Mouse (Mus musculus): ENCODE measurements around the gene Itgb1bp1. TPM values are rescaled to one million over a fixed set of nuclear protein-coding genes. Genes with fewer than 3 reads are reported as not detected.

The Itgb1bp1 gene
- polyA plus RNA-seq, 1 experiment from 2014 or later, result 32.4 TPM

DNA sequence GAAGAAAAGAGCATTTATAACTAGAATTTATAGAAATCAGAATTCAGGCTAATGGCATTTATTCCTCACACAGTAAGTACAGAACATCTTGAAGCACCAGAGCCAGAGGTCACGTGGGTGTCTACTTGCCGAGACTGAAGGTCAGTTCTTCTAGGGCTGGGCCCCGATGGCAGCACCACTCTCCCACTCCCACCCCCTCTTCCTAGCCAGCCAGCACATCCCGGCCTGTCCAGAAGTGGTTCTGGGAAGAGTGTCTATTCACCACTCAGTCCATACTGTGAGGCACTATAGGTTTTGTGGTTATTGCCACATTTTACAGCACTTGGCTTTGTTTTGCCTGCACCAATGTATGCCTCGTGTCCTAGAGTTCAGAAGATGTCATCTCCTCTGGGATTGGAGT lies 38.0 kb upstream of the Itgb1bp1 start:
- Histone ChIP-seq H3K27ac (ENCODE audit: low read length) (no peak overlapping the region), H3K4me1 (ENCODE audit: control insufficient read depth, insufficient read depth, low read length) (no peaks in the 10 kb centered on the region), H3K9ac (ENCODE audit: low read depth, low read length) (no peak overlapping the region), H3K9me3 (replicated peaks; ENCODE audit: control insufficient read depth, low read length, poor library complexity, severe bottlenecking) (no peaks in the 10 kb centered on the region), H3K27me3 (ENCODE audit: control insufficient read depth, insufficient read depth, low read depth, low read length) (no peaks in the 10 kb centered on the region), H3K36me3 (ENCODE audit: control insufficient read depth, insufficient read depth, low read length) (peaks cover 20% of the 10 kb centered on the region), H3K4me3 (ENCODE audit: low read depth, low read length) (no peak overlapping the region), H3K4me2 (ENCODE audit: low read length) (no peak overlapping the region)
- 82% methylated on average over 5 of the region's 5 CpGs for WGBS
- ATAC-seq, result no peak

DNA sequence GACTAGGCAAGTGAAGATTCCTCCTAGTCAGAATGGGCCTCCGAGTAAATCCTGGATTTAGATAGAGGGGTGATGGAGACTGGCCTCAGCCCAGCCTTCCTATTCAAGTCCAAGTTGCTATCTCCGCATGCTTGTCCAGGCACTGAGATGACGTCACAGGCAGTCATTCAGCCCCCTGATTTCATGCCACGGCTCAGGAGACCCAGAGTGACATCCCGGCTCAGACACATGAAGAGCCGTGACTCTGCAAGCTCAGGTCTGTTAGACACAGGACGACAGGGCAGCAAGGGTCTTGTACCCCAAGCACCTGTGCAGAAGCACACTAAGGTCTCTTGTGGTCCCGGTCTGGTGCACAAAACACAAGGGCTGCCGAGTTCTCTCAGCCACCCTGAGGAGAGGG lies 36.8 kb upstream of the Itgb1bp1 start:
- H3K4me3 ChIP-seq (ENCODE audit: low read depth, low read length), result no peak overlapping the region
- H3K9me3 ChIP-seq (replicated peaks; ENCODE audit: control insufficient read depth, low read length, poor library complexity, severe bottlenecking), result no peaks in the 10 kb centered on the region
- no peak overlapping the region for H3K9ac ChIP-seq (ENCODE audit: low read depth, low read length)
- WGBS, result 84% methylated on average over 9 of the region's 9 CpGs
- H3K4me1 ChIP-seq (ENCODE audit: control insufficient read depth, insufficient read depth, low read length), result no peaks in the 10 kb centered on the region
- ATAC-seq, result no peak
- H3K27ac ChIP-seq (ENCODE audit: low read length), result no peak overlapping the region
- H3K36me3 ChIP-seq (ENCODE audit: control insufficient read depth, insufficient read depth, low read length), result peaks cover 20% of the 10 kb centered on the region
- H3K27me3 ChIP-seq (ENCODE audit: control insufficient read depth, insufficient read depth, low read depth, low read length), result no peaks in the 10 kb centered on the region
- no peak overlapping the region for H3K4me2 ChIP-seq (ENCODE audit: low read length)

DNA sequence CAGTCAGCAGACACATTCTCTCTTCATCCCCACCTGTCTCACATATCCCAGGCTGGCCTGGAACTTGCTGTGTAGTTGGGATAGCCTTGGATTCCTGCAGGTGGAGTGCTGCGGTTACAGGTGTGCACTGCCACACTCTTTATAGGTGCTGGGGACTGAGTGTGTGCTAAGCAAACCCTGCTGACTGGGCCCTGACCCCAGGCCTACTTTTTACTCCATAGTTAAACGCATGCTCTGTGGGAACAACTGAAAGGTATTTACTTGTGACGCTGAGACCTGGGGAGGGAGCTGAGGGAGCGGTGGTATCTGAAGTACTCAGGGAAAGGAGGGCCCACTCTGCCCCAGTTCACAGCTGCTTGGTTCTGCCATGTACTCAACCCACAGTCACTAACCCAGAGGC lies 36.2 kb upstream of the Itgb1bp1 start:
- no peak for ATAC-seq
- H3K4me2 ChIP-seq (ENCODE audit: low read length), result no peak overlapping the region
- WGBS, result 95% methylated on average over 4 of the region's 4 CpGs
- H3K36me3 ChIP-seq (ENCODE audit: control insufficient read depth, insufficient read depth, low read length), result peaks cover 16% of the 10 kb centered on the region
- H3K4me1 ChIP-seq (ENCODE audit: control insufficient read depth, insufficient read depth, low read length), result no peaks in the 10 kb centered on the region
- H3K9ac ChIP-seq (ENCODE audit: low read depth, low read length), result no peak overlapping the region
- no peaks in the 10 kb centered on the region for H3K27me3 ChIP-seq (ENCODE audit: control insufficient read depth, insufficient read depth, low read depth, low read length)
- no peaks in the 10 kb centered on the region for H3K9me3 ChIP-seq (replicated peaks; ENCODE audit: control insufficient read depth, low read length, poor library complexity, severe bottlenecking)
- H3K27ac ChIP-seq (ENCODE audit: low read length), result no peak overlapping the region
- H3K4me3 ChIP-seq (ENCODE audit: low read depth, low read length), result no peak overlapping the region

DNA sequence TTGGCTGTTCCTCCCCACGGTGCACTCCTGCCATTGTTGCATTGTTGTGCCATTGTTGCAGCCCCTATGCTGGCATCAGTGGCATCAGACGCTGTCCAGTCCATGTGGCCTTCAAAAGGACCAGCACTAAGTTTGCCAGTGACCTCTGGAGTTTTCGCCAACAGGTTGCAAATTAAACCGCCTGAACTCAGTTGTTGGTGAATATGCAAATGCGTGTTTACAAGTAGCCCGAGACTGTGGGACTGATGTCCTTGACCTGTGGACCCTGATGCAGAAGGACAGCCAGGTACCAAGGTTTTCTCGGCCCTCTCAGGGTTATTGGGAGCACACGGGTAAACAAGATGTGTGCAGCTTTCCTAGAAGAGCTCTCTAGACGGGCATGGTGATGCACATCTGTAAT lies 35.1 kb upstream of the Itgb1bp1 start:
- WGBS, result 86% methylated on average over 9 of the region's 9 CpGs
- no peak for ATAC-seq
- Histone ChIP-seq H3K27ac (ENCODE audit: low read length) (no peak overlapping the region), H3K4me3 (ENCODE audit: low read depth, low read length) (no peak overlapping the region), H3K9ac (ENCODE audit: low read depth, low read length) (no peak overlapping the region), H3K4me2 (ENCODE audit: low read length) (no peak overlapping the region), H3K27me3 (ENCODE audit: control insufficient read depth, insufficient read depth, low read depth, low read length) (no peaks in the 10 kb centered on the region), H3K4me1 (ENCODE audit: control insufficient read depth, insufficient read depth, low read length) (no peaks in the 10 kb centered on the region), H3K9me3 (replicated peaks; ENCODE audit: control insufficient read depth, low read length, poor library complexity, severe bottlenecking) (no peaks in the 10 kb centered on the region), H3K36me3 (ENCODE audit: control insufficient read depth, insufficient read depth, low read length) (peaks cover 10% of the 10 kb centered on the region)

DNA sequence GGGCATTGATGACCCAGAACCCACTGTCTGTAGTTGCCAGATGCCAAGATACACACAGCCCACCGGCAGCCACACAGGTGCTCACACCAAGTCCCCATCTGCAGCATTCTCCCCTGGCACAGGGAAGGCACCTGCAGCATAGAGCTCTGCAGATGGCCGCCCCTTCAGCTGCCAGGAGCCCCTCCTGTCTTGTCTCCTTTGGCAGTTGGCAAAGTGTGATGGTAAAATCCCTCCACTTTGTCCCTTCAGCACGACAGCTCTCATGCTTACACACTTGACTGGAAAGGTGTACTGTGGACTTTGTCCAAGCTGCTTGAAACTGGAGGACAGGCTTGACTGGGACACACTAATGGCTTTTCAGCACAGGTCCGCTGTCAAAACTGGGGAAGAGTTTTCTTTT lies 34.2 kb upstream of the Itgb1bp1 start:
- no peak for ATAC-seq
- no peaks in the 10 kb centered on the region for H3K9me3 ChIP-seq (replicated peaks; ENCODE audit: control insufficient read depth, low read length, poor library complexity, severe bottlenecking)
- no peak overlapping the region for H3K4me3 ChIP-seq (ENCODE audit: low read depth, low read length)
- no peak overlapping the region for H3K4me2 ChIP-seq (ENCODE audit: low read length)
- peaks cover 10% of the 10 kb centered on the region for H3K36me3 ChIP-seq (ENCODE audit: control insufficient read depth, insufficient read depth, low read length)
- H3K9ac ChIP-seq (ENCODE audit: low read depth, low read length), result no peak overlapping the region
- 93% methylated on average over 4 of the region's 4 CpGs for WGBS
- no peaks in the 10 kb centered on the region for H3K27me3 ChIP-seq (ENCODE audit: control insufficient read depth, insufficient read depth, low read depth, low read length)
- H3K27ac ChIP-seq (ENCODE audit: low read length), result no peak overlapping the region
- H3K4me1 ChIP-seq (ENCODE audit: control insufficient read depth, insufficient read depth, low read length), result no peaks in the 10 kb centered on the region

DNA sequence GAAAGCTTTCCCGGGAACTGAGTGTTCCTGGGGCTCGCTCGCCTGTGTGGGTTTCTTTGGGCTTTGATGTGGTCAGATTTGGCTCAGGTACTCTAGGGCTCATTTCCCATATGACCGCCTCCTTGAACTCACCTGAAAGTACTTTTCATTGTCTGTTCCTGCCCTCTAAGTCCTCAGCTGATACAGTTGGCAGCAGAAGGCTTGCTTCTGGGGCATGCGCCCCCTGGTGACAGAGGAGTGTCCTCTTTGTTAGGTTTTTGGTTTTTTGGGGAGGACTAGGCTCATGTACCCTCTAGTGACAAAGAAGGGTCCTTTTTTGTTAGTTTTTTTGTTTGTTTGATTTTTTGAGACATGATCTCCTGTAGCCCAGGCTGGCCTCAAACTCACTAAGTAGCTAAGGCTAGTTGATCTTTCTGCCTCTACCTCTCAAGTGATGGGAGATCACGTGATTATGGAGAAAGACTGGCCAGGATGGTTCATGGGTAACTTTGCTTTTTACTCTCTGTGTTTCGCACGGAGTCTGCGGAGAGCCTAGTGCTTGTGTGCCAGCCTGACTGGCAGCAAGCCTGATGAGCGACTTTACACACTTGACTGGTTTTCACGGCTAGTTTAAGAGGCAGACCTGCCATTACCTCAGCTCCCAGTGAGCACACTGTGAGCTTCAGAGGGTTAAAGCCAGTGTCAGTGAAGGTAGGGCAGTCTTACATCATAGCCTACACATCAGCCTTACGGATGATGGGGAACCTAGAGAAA lies 32.2 kb upstream of the Itgb1bp1 start:
- H3K27me3 ChIP-seq (ENCODE audit: control insufficient read depth, insufficient read depth, low read depth, low read length), result no peaks in the 10 kb centered on the region
- 75% methylated on average over 12 of the region's 12 CpGs for WGBS
- no peaks in the 10 kb centered on the region for H3K4me1 ChIP-seq (ENCODE audit: control insufficient read depth, insufficient read depth, low read length)
- no peak overlapping the region for H3K4me2 ChIP-seq (ENCODE audit: low read length)
- H3K9ac ChIP-seq (ENCODE audit: low read depth, low read length), result no peak overlapping the region
- ATAC-seq, result no peak
- no peak overlapping the region for H3K27ac ChIP-seq (ENCODE audit: low read length)
- no peak overlapping the region for H3K4me3 ChIP-seq (ENCODE audit: low read depth, low read length)
- H3K9me3 ChIP-seq (replicated peaks; ENCODE audit: control insufficient read depth, low read length, poor library complexity, severe bottlenecking), result no peaks in the 10 kb centered on the region
- H3K36me3 ChIP-seq (ENCODE audit: control insufficient read depth, insufficient read depth, low read length), result no peaks in the 10 kb centered on the region

DNA sequence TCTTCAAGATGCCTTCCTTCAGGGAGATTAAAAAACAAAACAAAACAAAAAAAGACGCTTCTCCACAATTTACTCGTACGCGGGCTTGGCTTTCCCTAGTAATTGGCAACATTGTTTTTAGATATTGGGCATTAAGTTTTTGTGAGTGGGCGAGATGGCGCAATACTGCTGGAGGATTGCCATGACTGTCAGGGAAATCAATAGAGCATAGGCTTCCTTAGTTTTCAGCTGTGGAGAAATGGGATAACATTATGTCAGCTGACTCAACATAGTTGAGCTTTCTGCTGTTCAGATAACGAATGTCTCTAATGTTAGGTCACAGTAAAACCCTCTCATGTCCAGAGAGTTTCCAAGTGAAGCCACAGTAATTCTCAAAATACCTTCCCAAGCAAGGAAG lies 30.8 kb upstream of the Itgb1bp1 start:
- peak overlapping the region; percentile 54 for H3K4me3 ChIP-seq (ENCODE audit: low read depth, low read length)
- no peaks in the 10 kb centered on the region for H3K9me3 ChIP-seq (replicated peaks; ENCODE audit: control insufficient read depth, low read length, poor library complexity, severe bottlenecking)
- H3K36me3 ChIP-seq (ENCODE audit: control insufficient read depth, insufficient read depth, low read length), result peaks cover 7% of the 10 kb centered on the region
- H3K27me3 ChIP-seq (ENCODE audit: control insufficient read depth, insufficient read depth, low read depth, low read length), result no peaks in the 10 kb centered on the region
- H3K27ac ChIP-seq (ENCODE audit: low read length), result no peak overlapping the region
- 25% methylated on average over 7 of the region's 7 CpGs for WGBS
- no peaks in the 10 kb centered on the region for H3K4me1 ChIP-seq (ENCODE audit: control insufficient read depth, insufficient read depth, low read length)
- peak overlapping the region; percentile 59 for H3K4me2 ChIP-seq (ENCODE audit: low read length)
- peak overlapping the region; percentile 66; the same call in 1 of the 2 replicates for H3K9ac ChIP-seq (ENCODE audit: low read depth, low read length)
- no peak for ATAC-seq

DNA sequence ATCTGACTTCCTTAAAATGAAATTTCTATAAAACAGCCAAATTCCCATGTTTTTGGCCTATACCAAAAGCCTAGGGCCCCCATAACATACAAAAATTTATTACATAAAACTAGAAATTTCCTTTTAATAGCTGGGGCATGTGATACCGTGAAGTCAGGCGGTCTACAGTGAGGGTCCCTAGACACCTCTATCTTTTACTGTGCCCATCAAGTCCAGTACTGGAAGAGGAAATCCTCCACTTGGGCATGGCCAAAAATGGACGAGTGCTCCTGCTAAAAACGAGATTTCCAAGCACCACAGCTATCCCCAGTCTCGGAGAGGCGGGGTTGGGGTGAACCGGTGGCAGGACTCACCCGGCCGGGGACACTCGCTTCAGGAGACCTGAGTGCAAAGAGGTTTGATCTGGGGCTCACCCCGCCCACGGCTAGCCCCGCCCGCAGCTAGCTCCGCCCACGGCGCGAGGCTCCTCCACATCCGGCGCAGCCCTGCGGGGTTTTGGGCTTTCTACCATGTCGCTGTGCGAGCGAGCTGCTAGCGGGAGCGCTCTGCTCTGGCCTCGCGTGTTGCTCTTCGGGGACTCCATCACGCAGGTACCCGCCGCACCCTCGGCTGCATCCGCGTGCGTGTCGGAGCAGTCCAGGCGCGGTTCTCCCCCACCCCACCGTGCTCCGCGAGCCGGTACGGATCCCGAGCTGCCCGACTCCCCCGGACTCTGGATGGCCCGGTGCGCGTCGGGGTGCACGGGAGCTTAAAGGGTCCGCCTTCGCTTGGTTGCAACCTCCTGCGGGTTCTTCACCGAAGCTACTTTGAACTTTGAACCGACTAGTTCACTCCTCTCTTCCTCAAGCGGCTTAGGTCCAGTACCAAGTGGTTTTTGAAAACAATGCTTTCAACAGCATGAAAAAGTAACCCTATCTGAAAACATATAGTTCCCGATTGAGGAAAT lies 30.1 kb upstream of the Itgb1bp1 start, which contains the start of gene Iah1:
Gene Iah1 (plus strand): TSS at position 467 of the 946 bp plus-strand sequence.
- 2% methylated on average over 59 of the region's 59 CpGs for WGBS
- Histone ChIP-seq H3K4me3 (ENCODE audit: low read depth, low read length) (peak within 1 kb of the TSS; percentile 54), H3K4me1 (ENCODE audit: control insufficient read depth, insufficient read depth, low read length) (no peaks in the 10 kb centered on the region), H3K4me2 (ENCODE audit: low read length) (peak within 1 kb of the TSS; percentile 59), H3K9me3 (replicated peaks; ENCODE audit: control insufficient read depth, low read length, poor library complexity, severe bottlenecking) (no peaks in the 10 kb centered on the region), H3K27me3 (ENCODE audit: control insufficient read depth, insufficient read depth, low read depth, low read length) (no peaks in the 10 kb centered on the region), H3K9ac (ENCODE audit: low read depth, low read length) (peak within 1 kb of the TSS; percentile 66), H3K36me3 (ENCODE audit: control insufficient read depth, insufficient read depth, low read length) (peaks cover 8% of the 10 kb centered on the region), H3K27ac (ENCODE audit: low read length) (no peak within 1 kb of the TSS; the same call in 1 of the 2 replicates)
- ATAC-seq, result peak; percentile 92

DNA sequence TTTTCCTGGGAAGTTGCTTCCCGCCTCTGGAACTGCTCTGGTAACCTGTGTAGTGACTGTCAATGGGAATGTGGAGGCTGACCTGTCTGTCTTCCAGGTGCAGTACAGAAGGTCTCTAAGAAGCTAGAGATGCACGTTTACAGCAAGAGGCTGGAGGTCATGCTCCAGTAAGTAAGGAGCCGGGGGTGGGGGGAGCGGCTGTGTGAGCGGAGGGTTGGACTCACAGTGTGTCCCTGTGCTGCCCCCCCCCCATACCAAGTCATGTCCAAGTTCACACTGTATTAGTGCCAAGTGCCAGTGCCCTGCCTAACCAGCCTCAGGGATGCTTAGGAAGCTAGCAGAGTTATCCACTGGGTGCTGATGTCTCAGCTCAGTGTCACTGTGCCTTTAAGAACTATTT lies 26.1 kb upstream of the Itgb1bp1 start:
- Histone ChIP-seq H3K27me3 (ENCODE audit: control insufficient read depth, insufficient read depth, low read depth, low read length) (no peaks in the 10 kb centered on the region), H3K4me2 (ENCODE audit: low read length) (no peak overlapping the region), H3K4me3 (ENCODE audit: low read depth, low read length) (no peak overlapping the region), H3K4me1 (ENCODE audit: control insufficient read depth, insufficient read depth, low read length) (no peaks in the 10 kb centered on the region), H3K9me3 (replicated peaks; ENCODE audit: control insufficient read depth, low read length, poor library complexity, severe bottlenecking) (no peaks in the 10 kb centered on the region), H3K9ac (ENCODE audit: low read depth, low read length) (no peak overlapping the region), H3K27ac (ENCODE audit: low read length) (no peak overlapping the region), H3K36me3 (ENCODE audit: control insufficient read depth, insufficient read depth, low read length) (peaks cover 32% of the 10 kb centered on the region)
- 92% methylated on average over 5 of the region's 5 CpGs for WGBS
- no peak for ATAC-seq

Data from midbrain, embryonic 16.5 days (tissue).